Mouse (Mus musculus): ENCODE results near the gene Blcap.

Blcap gene

DNA sequence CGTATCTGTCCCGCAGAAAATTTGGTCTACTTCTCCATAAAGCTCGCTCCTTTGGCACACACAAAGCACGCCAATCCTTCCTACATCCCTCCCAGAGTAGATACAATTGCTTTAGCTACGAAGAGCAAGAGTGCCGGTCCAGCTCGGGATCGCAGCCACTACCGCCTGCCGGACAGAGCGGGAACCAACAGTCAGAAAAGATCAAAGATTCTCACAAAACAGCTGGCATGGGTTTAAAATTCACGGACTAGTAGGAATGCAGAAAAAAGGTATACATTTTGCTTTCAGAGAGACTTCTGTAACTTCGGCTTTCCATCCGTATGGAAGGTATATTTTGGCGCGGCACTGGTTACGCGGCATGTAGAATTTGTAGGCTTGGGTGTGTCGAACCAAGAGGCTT lies 11.6 kb downstream of the Blcap start:
- DNase-seq = no peak

DNA sequence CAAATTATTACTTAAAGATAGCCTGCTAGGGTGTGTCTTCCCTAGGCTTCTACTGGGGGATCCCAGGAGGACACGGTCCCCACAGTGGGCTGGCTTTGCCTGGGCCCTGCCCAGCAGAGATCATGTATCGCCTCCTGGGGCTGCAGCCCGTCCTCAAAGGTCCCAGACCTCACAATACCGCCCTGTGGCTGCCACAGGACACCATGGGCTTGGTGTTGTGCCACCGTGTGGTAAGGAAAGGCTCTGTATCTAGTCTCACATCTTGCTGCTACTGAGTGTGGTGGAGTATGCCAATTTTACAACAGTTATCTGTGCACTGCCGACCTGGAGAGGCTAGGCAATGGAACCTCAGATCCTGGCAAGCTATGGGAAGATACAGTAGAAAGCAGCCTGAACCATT lies 12.6 kb downstream of the Blcap start:
- DNase-seq = no peak

DNA sequence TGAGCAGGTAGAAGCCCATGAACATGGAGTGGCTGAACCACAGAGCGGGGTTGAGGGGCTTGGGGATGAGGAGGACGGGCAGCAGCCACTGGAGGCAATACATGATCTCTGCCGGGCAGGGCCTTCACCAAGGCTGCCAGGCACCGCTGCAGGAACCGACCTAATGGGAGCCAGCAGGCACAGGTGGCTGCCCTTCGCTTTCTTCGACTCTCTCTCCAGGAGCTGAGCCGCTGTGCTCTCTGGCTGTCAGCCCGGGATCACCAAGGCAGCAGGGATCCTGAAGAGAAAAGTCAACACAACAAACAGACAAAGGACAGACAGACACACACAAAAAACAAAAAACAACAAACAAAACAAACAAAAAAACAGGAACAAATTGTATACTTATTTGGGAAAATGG lies 13.0 kb downstream of the Blcap start:
- no peak for DNase-seq

DNA sequence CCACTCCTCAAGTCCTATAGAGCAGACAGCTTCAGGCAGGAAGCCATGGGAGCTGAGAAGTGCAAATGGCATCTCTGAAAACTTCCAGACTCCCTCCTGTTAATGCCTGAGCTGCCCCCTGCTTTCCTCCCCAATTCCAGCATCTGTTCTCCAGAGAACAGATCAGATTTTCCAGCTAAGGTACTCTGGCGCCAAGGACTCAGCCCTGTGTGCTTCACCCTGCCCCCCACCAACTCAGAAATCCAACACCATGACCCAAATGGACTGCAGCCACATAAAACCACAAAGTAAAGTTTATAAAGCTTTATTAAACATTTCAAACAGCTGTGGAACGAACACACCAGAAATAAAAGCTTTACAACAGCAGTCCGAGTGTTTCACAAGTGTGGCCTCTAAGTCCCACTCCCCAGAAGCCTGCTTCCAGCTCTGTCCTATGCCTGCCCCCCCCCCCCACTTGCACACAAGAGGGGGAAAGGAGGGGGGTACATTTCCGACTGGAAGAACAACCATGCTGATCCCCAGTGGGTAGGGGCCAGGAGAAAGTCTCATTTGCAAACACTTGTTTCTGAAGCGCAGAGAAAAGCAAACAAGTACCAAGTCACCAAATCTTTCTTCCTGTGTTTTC lies 14.9 kb downstream of the Blcap start:
- DNase-seq = no peak

DNA sequence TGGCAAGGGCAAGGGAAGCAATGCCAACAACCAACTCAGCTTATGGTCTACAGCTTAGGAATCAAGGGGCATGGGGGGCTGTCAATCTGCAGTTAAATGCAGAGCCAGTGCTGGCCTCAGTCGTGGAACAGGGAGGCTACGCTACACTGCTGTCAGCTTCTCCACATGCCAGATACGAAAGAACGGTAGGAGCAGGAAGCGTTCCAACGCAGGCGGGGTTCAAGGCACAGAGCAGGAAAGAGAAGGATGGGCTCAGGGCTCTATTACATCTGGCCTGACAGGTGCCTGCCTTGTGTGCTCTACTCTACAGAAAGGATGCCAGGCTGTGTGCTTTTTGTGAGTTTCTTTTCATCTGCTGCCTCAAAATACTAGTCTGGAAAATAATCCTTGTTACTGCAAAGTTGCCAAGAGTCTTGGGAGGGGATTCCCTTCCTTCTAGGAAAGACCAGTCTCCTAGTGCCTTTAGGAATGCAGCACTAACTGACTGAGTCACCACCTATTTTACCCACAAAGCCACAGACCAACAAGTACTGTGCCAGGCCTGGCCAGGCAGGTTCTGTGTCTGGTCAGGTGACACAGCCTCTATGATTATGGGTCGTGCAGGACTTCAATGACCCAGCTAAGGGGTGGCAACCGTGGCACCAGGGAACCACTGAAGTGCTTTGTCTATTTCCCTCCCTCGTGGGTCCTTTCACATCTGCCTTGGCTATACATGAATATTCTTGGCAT lies 18.8 kb downstream of the Blcap start:
- DNase-seq = peak; percentile 94

DNA sequence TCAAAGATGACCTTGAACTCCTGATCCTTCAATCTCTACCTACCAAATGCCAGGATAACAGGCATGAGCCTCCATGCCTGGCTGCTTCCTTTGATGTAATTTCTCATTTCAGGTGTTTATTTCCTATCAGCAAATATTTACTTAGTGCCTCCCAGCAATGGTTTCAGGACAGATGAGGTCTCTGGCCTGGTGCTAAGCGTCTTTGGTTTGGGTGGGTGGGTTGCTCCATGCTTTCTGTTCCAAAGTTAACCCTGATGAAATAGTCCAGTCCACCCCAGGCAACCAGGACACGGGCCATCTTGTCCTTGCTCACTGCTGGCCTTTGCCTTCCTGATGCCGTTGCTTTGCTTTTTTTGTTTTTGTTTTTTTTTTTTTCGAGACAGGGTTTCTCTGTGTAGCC lies 20.8 kb downstream of the Blcap start:
- DNase-seq = no peak

DNA sequence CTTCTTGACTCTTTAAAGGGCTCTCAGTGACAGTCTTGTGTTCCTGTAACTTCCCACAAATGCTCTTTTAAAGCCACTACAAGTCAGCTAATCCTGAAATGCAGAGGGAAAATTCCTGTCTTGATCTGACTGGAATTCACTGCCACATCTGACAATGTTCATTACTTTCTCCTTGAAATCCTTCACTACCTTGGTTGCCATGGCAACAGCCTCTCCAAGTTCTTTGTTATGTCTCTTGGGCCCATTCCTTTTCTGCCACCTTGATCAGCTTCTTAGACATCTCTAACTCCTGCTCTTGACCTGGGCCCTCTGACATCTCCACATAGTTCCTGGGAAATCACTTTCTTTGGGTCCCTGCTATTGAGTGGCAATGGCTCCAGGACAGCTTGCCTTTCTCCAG lies 24.4 kb downstream of the Blcap start:
- no peak for DNase-seq

DNA sequence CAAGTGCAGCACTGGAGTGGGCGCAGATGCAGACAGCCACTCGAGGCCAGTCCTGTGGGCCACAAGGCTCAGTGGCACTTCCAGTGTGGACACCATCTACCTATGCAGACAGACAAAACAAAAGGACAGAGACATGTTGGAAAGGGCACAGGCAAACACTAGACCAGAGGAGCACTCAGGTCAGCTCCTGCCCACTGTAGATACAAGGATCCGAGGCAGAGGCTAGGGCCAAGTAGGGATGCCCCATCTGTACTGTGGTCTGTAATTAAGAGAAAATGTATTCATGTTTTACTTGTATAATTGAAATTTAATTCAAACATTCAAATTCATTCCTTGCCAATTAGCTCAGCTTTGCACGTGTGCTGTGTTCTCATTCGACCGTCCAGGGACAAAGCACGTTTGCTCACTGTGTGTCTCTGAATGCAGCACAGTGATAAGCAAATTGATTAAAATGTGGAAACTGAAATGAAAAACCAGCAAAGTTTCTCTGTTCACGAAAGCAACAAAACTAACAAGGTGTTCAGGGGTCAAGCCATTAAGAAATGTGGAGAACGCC lies 26.7 kb downstream of the Blcap start:
- no peak for DNase-seq

DNA sequence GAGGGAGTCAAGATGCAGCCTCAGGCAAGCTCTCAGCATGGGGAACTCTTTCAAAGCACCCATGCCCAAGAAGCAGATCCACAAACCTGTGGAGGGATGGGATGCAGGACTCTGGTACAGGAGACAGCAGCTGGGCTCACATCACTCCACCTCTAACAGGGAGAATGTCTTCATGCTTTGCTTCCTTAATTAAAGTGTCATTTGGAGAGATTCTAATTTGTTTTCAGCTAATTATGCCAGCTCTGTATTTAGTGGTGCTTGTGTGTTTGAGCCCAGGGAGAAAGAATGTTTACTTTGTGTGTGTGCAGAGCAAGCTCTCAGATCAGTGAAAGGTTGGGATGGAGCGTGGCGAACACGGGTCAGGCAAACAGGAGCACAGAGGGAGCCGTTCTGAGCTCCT lies 28.7 kb downstream of the Blcap start:
- no peak for DNase-seq

DNA sequence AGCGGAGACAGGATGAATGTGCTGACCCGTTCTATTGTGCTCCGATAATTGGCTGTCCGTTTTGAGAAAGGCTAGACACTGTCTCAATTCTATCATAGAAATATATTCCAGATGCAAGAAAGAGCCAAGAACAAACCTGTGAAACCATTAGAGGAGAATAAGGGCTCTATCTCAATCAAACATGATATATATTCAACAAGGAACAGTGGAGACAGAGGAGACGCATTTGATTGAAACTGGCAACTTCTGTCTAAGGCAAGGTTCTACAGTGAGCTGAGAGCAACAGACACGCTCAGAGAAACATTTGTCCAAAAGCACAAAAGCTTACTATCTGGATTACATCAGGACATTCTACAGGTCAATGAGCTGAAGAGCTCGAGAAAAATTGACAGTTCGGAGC lies 29.4 kb downstream of the Blcap start:
- no peak for DNase-seq

DNA sequence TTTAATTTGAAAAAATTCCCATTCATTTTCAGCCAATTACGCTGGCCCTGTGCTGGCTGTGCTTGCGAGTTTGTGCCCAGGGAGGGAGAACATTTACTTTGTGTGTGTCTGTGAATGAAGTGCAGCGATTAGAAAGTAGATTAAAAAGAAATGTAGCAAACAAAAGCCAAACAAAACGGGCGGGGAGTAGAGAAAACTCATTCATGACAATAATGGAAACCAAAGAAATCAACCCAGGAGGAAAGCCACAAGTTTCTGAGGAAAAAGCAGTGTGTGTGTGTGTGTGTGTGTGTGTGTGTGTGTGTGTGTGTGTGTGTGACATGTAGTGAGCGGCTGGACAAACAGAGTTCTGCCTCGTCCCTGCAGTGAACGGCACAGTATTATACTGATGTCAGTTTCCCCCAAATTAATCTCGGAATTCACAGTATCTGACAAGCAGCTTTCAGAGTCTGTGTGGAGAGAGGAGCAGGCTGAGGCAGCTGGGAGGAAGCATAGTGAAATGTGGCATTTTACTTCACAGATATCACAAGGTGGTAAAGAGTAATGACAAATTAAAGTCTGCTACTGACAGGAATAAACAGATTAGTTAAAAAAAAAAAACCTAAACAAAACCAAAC lies 30.0 kb downstream of the Blcap start:
- DNase-seq = no peak

DNA sequence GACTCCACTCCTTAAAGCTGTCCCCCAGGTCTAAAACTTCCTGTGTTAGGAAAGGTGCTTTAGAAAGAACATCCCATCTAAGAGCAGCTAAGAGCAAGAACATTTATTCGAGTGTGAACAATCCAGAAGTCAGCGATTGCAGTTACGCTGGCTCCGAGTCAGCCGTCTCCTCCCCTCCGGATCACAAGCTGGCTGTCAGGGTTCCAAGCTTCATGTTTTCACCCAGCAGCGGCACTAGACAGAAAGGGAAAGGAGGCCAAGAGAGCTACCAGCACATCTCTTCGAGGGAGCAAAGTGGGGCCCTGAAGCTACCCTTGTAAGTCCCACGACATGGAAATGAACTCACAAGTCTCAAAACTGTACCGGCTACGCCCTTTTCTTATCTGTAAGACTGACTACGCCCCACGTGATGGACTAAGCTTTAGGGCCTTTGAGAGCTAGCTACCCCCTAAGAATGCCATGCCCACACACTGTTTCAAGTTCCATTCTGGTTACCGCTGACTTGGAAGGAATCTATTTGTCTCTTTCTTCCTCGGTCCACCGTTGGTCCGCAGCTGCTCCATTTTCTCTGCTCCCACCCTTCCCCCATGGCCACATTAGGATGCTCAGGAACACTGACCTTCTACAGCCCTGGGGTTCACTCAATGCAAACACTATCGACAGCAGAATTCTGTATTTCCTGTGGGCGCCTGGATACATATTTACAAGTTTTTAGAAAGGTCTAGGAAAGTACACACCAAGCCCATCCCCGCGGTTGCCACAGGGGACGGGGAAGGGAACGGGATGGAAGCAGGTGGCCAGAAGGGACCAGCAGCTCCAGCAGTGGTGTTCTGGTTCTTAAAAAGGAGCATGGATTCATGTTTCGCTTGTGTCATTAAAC lies 30.8 kb downstream of the Blcap start:
- DNase-seq = peak; percentile 97

DNA sequence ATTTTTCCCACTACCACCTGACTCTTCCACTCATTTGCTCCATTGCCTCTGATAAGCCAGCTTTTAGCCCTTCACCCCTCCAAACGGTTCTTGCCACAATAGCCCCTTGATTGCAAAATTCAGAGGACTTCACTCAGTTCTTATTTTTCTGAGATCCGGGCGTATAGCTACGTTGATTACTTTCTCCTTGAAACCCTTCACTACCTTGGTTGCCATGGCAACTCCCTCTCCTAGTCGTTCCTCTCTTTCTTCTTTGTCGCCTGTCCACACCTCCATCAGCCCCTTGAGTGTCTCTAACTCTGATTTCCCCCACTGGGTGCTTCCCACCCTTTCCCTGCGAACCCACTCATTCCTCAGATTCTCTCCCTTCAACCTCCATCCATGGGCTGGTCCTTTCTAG lies 34.0 kb downstream of the Blcap start:
- DNase-seq = no peak

DNA sequence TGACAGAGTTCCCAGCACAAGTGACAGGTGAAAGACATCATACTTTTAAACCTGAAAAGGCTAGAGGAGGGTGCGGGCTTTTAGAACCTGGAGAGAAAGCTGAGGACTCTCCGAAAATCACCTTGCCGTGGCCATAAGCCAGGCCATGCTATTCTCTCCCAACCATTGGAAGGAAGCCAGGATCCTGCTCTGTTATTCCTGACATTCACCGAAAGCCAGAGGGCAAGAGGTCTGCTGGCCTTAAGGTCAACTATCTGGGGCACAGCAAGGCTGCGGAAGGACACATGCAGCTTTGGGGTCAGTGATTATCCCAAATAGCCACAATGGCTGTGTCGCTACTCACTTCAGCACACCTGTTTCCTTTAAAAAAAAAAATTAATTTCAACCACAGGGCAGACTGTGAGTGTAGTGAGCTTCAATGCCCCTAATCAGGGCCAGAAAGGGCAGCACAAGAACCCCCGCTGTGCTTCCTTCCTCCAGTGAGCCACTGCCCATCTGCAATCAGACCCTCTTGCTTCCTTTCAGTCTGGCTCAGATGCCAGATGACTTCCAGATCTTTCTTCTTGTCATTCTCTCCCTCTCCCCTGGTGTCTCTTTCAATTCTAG lies 34.5 kb downstream of the Blcap start:
- no peak for DNase-seq

DNA sequence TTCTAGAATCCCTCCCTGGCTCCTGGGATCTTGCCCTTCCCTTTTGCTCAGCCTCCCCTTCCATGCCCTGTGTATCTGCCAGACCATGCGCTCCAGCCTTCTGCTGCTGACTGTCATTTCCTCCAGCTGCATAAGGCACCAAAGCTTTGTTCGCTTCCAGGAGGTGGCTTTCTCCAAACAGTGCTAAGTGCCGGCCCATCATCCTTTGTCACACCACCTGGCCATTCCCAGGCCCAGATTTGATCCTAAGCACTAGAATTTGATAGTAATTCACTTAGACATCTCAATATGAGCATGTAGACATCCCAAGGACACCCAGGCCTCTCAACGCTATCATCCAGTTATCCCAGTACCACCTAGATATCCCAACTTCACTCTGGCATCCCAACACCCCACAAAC lies 36.9 kb downstream of the Blcap start:
- no peak for DNase-seq

DNA sequence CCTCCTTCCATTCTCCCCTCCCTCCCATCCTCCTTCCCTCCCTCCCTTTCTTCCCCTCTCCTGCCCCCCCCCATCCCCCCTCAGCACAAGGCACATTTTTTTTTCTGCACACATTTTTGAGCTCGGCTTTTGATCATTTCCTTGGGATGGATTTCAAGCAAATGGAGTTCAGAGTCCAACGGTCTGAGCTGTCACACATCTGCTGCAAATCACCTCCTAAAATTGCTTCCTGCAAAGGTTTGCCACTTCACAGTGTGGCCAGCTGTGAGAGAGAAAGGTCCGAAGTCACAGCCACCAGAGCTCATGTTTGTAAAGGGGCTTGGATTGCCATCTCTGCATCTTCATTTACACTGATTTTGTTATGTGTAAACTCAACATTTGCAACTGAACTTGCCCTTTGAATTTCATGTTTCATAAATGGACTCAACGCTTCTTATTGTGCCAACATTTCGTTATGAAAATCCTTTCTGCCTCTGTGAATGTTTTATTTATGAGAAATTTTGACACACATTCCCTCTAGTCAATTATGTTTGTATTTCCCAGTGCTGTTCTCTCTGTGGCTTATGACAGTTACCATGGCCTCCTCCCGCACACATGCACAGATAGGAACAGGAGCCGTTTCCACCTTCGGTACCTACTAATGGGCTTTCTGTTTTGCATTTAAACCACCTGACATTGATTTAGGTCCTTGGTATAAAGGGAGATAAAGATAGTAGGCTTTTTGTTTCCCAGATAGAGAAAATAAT lies 39.2 kb downstream of the Blcap start:
- DNase-seq = no peak

DNA sequence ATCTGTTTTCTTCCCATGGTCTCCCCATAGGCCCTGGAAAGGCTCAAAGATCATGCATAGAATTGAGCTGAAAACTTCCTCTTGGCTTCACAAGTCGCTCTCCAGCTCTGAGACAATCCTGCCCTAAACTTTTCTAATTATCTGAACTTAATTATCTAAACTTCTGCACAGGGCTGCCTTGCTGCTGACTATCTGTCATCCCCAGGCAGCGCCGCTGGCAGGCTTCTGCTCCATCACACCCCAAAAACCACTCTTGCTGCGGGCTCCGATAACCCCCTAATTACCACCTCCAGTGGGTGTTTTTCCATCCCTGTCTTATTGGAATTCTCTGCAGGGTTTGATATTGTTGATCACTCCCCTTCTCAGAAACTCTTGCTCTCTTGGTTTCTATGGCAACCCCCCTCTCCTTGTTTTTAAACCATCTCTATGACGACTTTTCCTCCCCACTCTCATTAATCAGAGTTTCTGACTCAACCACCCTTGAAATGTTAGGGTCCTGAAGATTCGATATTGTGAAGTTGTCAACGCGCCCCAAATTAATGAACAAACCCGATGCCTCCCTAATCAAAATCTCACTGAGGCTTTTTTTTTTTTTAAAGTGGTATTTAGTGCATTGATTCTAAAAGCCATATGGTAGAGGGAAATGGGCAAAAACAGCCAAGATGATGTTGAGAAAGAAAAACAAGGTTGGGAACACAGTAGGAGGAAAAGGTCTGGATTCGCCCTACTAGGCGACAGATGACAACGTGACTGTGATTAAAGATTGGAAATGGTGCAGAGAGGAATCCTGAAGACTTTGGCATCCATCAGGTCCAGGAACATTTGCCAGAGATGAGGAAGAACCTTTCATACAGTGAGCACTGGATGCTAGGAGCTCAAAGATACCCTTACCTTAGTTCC lies 40.8 kb downstream of the Blcap start:
- DNase-seq = no peak

DNA sequence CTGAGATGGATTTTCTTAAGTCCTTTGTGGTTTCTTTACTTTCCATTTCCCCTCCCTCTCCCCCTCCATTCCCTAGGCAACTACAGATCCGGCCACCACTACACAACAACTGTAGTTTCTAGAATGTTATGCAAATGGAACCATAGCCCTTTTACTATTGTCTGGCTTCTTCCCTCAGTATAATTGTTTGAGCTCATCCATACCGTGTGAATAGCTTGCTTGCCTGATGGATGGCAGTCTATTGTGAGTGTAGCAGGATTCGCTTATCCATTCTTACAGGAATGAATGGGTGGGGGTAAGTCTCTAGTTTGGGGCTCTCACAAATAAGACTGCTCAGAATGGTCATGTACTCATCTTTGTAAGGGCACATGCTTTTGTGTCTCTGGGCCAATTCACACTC lies 48.5 kb downstream of the Blcap start:
- DNase-seq = no peak

DNA sequence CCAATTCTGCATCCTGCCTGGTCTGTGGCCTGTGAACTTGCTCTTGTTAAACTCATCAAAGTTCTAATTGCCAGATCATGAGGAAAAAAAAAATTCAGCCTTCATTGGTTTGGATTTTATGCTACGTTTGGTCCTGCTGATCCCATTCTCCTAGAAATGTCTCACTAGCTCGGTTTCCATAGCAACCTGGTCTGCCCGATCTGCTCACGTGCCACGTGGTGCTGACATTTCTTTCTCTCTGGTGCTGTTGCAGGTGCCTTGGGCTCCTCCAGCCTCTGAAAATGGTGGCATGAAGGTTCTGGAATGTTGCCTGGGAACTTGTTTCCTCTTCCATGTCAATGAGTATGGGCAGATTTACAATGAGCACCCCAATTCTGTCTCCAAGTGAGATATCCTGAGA lies 50.6 kb downstream of the Blcap start:
- DNase-seq = no peak

DNA sequence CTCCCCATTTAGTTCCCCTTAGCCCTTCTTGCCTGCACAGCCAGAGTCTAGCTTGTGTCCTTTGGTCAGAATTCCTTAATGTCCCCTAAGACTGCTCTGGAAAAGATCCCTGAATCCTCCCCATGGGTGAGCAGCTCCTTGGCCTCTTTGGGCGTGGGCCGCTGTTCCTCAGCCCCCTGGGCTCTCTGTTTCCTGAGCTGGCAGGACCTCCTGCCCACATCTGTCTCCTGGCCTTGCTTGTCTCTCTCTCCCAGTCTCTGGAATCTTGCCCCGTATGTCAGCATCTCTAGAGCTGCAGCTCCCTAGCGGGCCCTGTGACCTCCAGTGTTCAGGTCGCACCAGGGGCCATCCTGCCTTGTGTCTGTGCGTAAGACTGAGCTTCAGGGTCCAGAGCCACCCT lies 51.6 kb downstream of the Blcap start:
- peak; percentile 94 for DNase-seq

DNA sequence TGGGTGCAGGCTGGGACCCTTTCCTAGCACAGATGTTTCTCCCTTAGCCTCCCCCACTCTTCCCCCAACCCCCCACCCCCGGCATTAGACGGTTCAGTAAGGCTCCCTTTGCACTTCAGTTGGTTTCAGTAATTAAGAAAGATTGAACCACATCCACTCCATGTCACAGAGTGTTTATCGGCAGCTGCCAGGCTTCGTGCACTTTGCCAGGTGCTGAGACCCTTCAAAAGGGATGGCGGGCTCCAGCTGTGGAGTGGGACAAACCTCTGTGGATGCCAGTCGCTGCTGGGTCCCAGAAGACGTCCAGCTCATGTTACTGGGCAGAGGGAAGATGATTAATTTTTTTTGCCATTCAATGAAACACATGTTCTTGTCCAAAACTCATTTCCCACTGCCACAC lies 52.6 kb downstream of the Blcap start:
- DNase-seq = no peak
